Mouse (Mus musculus) ES-E14 (cell line): Measurements from ENCODE around the gene Prpf18.

Experiments used
- CHD2 ChIP-seq: IDR thresholded peaks from 2 replicates; pipeline ENCODE4 v1.6.1; 2014; ENCODE audit warnings: mild to moderate bottlenecking, low read depth, low read length, inconsistent platforms
- HCFC1 ChIP-seq: IDR thresholded peaks from 2 replicates; pipeline ENCODE4 v1.6.1; 2012; ENCODE audit warnings: low read length, inconsistent platforms, borderline replicate concordance; ENCODE audit not compliant: insufficient read depth
- MAFK ChIP-seq: IDR thresholded peaks from 2 replicates; pipeline ENCODE4 v1.6.1; 2014; ENCODE audit warnings: mild to moderate bottlenecking, low read depth, low read length, inconsistent platforms; ENCODE audit not compliant: insufficient read depth
- ZC3H11A ChIP-seq: IDR thresholded peaks from 2 replicates; pipeline ENCODE4 v1.6.1; 2012; ENCODE audit warnings: low read depth, mild to moderate bottlenecking, inconsistent platforms, low read length, borderline replicate concordance
- ZNF384 ChIP-seq: IDR thresholded peaks from 2 replicates; pipeline ENCODE4 v1.6.1; 2012; ENCODE audit warnings: low read depth, low read length, inconsistent platforms

DNA sequence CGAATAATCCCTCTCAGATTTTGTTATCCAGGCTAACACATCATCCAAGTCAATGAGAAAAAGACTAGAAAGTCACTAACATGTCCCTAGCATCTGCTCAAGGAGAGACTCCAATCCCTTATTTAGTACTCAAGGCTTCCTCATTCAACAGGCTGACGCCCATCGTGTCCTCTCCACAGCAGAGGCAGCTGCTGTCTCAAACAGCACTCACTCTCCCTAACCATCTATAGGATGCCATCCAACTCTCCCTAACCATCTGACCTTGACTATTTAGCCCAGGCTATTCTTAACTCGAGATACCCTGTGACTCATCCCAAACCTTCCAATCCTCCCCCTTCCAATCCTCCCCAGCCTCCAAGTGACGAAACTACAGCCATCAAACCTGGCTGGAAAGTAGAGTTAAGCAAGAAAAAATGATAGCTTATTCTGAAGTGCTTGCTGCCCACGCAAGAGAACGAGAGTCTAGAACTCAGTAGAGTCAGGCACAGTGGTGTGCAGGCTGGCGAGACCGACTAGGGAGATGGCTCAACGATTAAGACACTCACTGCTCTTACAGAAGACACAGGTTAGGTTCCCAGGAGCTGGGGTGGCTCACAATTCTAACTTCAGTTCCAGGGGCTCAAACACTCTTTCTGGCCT, 21.6 kb downstream of the Prpf18 start:
- TF ChIP-seq MAFK (no peak), CHD2 (no peak), ZC3H11A (no peak), HCFC1 (no peak), ZNF384 (no peak)
